Mouse (Mus musculus) embryonic facial prominence, embryonic 10.5 days (tissue): ENCODE data around the gene Psg16. TPM values are rescaled to one million over a fixed set of nuclear protein-coding genes. Genes with fewer than 3 reads are reported as not detected.

Experiments
- DNase-seq: peaks from one replicate; pipeline ENCODE4 v3.0.0-alpha.2; 2017; ENCODE audit warnings: low spot score
- H3K27ac ChIP-seq: fragments of 300-500 bp; sonication (generic); replicated peaks from 2 replicates; pipeline ENCODE4 v1.5.1; 2016; ENCODE audit warnings: mild to moderate bottlenecking
- H3K27me3 ChIP-seq: fragments of 300-500 bp; sonication (generic); replicated peaks from 2 replicates; pipeline ENCODE4 v1.6.1; 2016; ENCODE audit warnings: low read depth, mild to moderate bottlenecking; ENCODE audit not compliant: poor library complexity, severe bottlenecking
- H3K36me3 ChIP-seq: fragments of 300-500 bp; sonication (generic); replicated peaks from 2 replicates; pipeline ENCODE4 v1.6.1; 2016; ENCODE audit warnings: mild to moderate bottlenecking, moderate library complexity
- H3K4me1 ChIP-seq: fragments of 300-500 bp; sonication (generic); 2 replicates; pipeline ENCODE4 v1.6.1; 2016
- H3K4me3 ChIP-seq: fragments of 300-500 bp; sonication (generic); 2 replicates; pipeline ENCODE4 v1.5.1; 2016; ENCODE audit warnings: mild to moderate bottlenecking, moderate library complexity
- H3K9me3 ChIP-seq: fragments of 300-500 bp; sonication (generic); 2 replicates; pipeline ENCODE4 v1.6.1; 2016; ENCODE audit warnings: mild to moderate bottlenecking
- WGBS: fragments of 180-500 bp; shearing (Covaris S2); methylation state at CpG from one replicate; pipeline ENCODE4 v1.1.7; 2016; 5-methylcytosine and 5-hydroxymethylcytosine counted together
- polyA plus RNA-seq: library from polyadenylated mRNA; unstranded; fragments of >200 nt; fragmentation: Nextera tagmentation; extraction: Ambion mirVana; gene quantifications from 2 replicates; pipeline ENCODE4 v1.2.1, GENCODE M21; 2016

Gene Psg16
- polyA plus RNA-seq = 0.09 and 0.10 TPM in 2 replicates

- H3K4me1 ChIP-seq = no peaks in the 10 kb centered on the region
- H3K27ac ChIP-seq = no peak within 1 kb of the TSS
- H3K27me3 ChIP-seq = no peaks in the 10 kb centered on the region
- DNase-seq = peak; percentile 72
- H3K36me3 ChIP-seq = no peaks in the 10 kb centered on the region
- H3K4me3 ChIP-seq = no peak within 1 kb of the TSS
- WGBS = 72% methylated on average over 23 of the region's 23 CpGs
- H3K9me3 ChIP-seq = no peaks in the 10 kb centered on the region
Observed at GRCm38 (mm10) chr7:17073904-17074615, at the start of gene Psg16. Gene Psg16 (plus strand): TSS chr7:17074040.

- Histone ChIP-seq H3K4me1 (peaks cover 40% of the 10 kb centered on the region), H3K4me3 (peak overlapping the region; percentile 16; the same call in 1 of the 2 replicates)
Observed at GRCm38 (mm10) chr7:17024141-17024540, 49.7 kb upstream of the Psg16 start.

GRCm38 (mm10) chr7:17024814-17025504, 48.9 kb upstream of the Psg16 start:
- WGBS = 86% methylated on average over 10 of the region's 10 CpGs
- peaks cover 40% of the 10 kb centered on the region for H3K4me1 ChIP-seq

More at GRCm38 (mm10) chr7:17024141-17024540, 49.7 kb upstream of the Psg16 start:
- DNase-seq = no peak
- Histone ChIP-seq H3K27ac (0 out of 2 replicates have a peak overlapping the region, but pooled peaks have one; percentile 3), H3K27me3 (no peaks in the 10 kb centered on the region), H3K36me3 (peaks cover 69% of the 10 kb centered on the region), H3K9me3 (no peaks in the 10 kb centered on the region)
- 93% methylated on average over 6 of the region's 6 CpGs for WGBS

GRCm38 (mm10) chr7:17025505-17025894, 48.3 kb upstream of the Psg16 start:
- peak overlapping the region; percentile 88 for H3K4me3 ChIP-seq
- no peaks in the 10 kb centered on the region for H3K9me3 ChIP-seq
- H3K27me3 ChIP-seq = no peaks in the 10 kb centered on the region
- peaks cover 55% of the 10 kb centered on the region for H3K36me3 ChIP-seq
- 89% methylated on average over 4 of the region's 4 CpGs for WGBS
- H3K4me1 ChIP-seq = peaks cover 40% of the 10 kb centered on the region
- no peak overlapping the region for H3K27ac ChIP-seq
- DNase-seq = no peak

More at GRCm38 (mm10) chr7:17024814-17025504, 48.9 kb upstream of the Psg16 start:
- no peaks in the 10 kb centered on the region for H3K9me3 ChIP-seq
- H3K36me3 ChIP-seq = peaks cover 61% of the 10 kb centered on the region
- DNase-seq = no peak
- no peaks in the 10 kb centered on the region for H3K27me3 ChIP-seq
- peak overlapping the region; percentile 16; the same call in 1 of the 2 replicates for H3K4me3 ChIP-seq
- H3K27ac ChIP-seq = no peak overlapping the region

- H3K4me3 ChIP-seq = peak overlapping the region; percentile 88
Observed at GRCm38 (mm10) chr7:17025896-17026622, 47.8 kb upstream of the Psg16 start.

GRCm38 (mm10) chr7:17026710-17027587, 46.9 kb upstream of the Psg16 start:
- H3K27me3 ChIP-seq = no peaks in the 10 kb centered on the region
- 7% methylated on average over 24 of the region's 24 CpGs for WGBS
- peak overlapping the region; percentile 88 for H3K4me3 ChIP-seq
- H3K36me3 ChIP-seq = peaks cover 41% of the 10 kb centered on the region
- no peak for DNase-seq
- peak overlapping the region; percentile 94 for H3K27ac ChIP-seq
- H3K4me1 ChIP-seq = peaks cover 40% of the 10 kb centered on the region
- H3K9me3 ChIP-seq = no peaks in the 10 kb centered on the region

More at GRCm38 (mm10) chr7:17025896-17026622, 47.8 kb upstream of the Psg16 start:
- Histone ChIP-seq H3K36me3 (peaks cover 50% of the 10 kb centered on the region), H3K9me3 (no peaks in the 10 kb centered on the region), H3K27me3 (no peaks in the 10 kb centered on the region), H3K27ac (no peak overlapping the region), H3K4me1 (peaks cover 40% of the 10 kb centered on the region)
- 73% methylated on average over 9 of the region's 9 CpGs for WGBS
- no peak for DNase-seq

GRCm38 (mm10) chr7:17027588-17028343, 46.1 kb upstream of the Psg16 start, which contains the start of gene Ppp5c:
Gene Ppp5c (minus strand): TSS chr7:17027924.
- Histone ChIP-seq H3K4me3 (peak within 1 kb of the TSS; percentile 88), H3K27ac (peak within 1 kb of the TSS; percentile 94), H3K4me1 (peaks cover 40% of the 10 kb centered on the region), H3K36me3 (peaks cover 33% of the 10 kb centered on the region), H3K9me3 (no peaks in the 10 kb centered on the region), H3K27me3 (no peaks in the 10 kb centered on the region)
- under 1% methylated on average over 58 of the region's 58 CpGs for WGBS
- peak; percentile 98 for DNase-seq

- H3K36me3 ChIP-seq = peaks cover 21% of the 10 kb centered on the region
- H3K27me3 ChIP-seq = no peaks in the 10 kb centered on the region
- 75% methylated on average over 7 of the region's 7 CpGs for WGBS
- H3K9me3 ChIP-seq = no peaks in the 10 kb centered on the region
- DNase-seq = no peak
- H3K4me3 ChIP-seq = no peak overlapping the region
- no peak overlapping the region for H3K27ac ChIP-seq
- H3K4me1 ChIP-seq = peaks cover 37% of the 10 kb centered on the region
Observed at GRCm38 (mm10) chr7:17028923-17029322, 44.9 kb upstream of the Psg16 start.

- Histone ChIP-seq H3K27me3 (no peaks in the 10 kb centered on the region), H3K36me3 (peaks cover 13% of the 10 kb centered on the region), H3K27ac (no peak overlapping the region), H3K9me3 (no peaks in the 10 kb centered on the region), H3K4me1 (peaks cover 24% of the 10 kb centered on the region), H3K4me3 (no peak overlapping the region)
- no peak for DNase-seq
- 85% methylated on average over 7 of the region's 7 CpGs for WGBS
Observed at GRCm38 (mm10) chr7:17030239-17030638, 43.6 kb upstream of the Psg16 start.

GRCm38 (mm10) chr7:17038018-17038695, 35.7 kb upstream of the Psg16 start:
- DNase-seq = no peak

More at GRCm38 (mm10) chr7:17038018-17038695, 35.7 kb upstream of the Psg16 start:
- H3K27ac ChIP-seq = 0 out of 2 replicates have a peak overlapping the region, but pooled peaks have one; percentile 24
- peaks cover 39% of the 10 kb centered on the region for H3K36me3 ChIP-seq
- peaks cover 10% of the 10 kb centered on the region; the same call in 1 of the 2 replicates for H3K4me1 ChIP-seq
- H3K4me3 ChIP-seq = no peak overlapping the region
- no peaks in the 10 kb centered on the region for H3K27me3 ChIP-seq
- 52% methylated on average over 9 of the region's 9 CpGs for WGBS
- H3K9me3 ChIP-seq = no peaks in the 10 kb centered on the region
